Mouse (Mus musculus) layer of hippocampus, postnatal 25 days (tissue): ENCODE results near the gene Nr4a1. TPM values are rescaled to one million over a fixed set of nuclear protein-coding genes. Genes with fewer than 3 reads are reported as not detected.

Experiments
- DNase-seq, 2 experiments: peaks; one replicate each; pipeline ENCODE4 v3.0.0; 2022; ENCODE audit warnings: mixed read lengths in 2 of 2, low spot score in 1 of 2; ENCODE audit errors: extremely low spot score in 1 of 2
- total RNA-seq, 2 experiments: library from RNA; stranded (reverse); gene quantifications; 2 replicates each; pipeline ENCODE4 v1.2.3; 2021

Nr4a1 gene
- total RNA-seq, 2 experiments from 2014 or later: 50.5 to 62.3 TPM

DNA sequence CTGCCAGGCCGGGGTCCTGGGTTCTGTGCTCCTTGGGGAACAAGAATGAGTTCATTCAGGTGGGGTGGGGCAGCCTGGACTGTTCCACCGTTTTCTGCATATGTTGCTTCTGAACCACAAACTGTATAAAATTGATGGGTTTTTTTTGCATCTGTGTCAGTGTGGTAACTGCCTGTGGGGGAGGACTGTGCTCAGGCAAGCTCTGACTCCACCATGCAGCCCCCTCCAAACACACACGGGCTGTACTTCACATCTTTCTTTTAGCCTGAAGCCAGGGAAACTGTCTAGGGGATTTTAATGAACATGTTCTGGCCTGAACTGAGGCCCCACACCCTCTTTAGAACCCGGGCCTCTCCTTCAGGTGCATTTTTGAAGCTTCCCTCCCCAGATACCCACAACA lies 21.5 kb upstream of the Nr4a1 start:
- no peak for DNase-seq

DNA sequence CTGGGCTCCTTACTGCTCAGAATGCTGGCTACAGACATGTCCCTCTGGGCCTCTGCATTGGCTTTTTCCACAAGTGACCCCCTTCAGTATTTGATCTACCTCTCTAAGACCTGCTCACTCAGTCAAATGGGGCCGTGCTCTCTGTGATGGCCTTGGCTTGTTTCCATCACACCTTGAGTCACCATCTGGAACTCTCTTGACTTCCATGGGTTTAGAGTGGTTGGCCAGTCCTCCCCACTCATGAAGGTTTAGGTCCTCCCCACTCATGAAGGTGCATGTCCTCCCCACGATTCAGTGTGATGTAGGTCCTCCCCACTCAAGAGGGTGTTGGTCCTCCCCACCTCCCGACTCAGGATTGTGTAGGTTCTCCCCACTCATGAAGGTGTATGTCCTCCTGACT lies 20.9 kb upstream of the Nr4a1 start:
- no peak for DNase-seq

DNA sequence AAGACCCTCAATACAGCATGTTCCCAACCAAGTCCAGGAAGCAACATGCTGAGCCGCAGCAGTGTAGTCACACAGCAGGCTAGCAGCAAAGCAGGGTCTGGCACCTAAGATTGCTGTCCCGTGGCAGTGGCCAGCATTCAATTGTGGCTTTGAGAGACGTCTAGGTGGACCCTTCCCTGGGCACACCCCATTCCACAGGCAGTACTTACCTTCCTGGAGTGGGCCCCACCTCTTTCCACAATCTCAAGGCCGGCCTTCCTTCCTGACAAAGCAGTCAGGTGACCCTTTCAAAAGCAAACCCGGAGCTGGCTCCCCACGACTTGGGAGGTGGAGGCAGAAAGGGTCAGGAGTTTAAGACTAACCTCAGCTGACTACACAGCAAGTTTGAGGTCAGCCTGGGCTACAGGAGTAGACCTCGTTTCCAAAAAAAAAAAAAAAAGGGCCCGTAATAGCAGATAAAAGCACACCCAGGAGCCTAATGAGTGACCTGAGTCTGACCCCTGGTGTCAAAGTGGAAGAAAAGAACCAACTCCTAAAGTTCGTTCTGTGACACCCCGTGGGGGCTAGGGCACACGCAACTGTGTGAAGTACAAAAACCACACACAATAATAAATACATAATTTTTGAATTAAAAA lies 20.3 kb upstream of the Nr4a1 start:
- DNase-seq: no peak

DNA sequence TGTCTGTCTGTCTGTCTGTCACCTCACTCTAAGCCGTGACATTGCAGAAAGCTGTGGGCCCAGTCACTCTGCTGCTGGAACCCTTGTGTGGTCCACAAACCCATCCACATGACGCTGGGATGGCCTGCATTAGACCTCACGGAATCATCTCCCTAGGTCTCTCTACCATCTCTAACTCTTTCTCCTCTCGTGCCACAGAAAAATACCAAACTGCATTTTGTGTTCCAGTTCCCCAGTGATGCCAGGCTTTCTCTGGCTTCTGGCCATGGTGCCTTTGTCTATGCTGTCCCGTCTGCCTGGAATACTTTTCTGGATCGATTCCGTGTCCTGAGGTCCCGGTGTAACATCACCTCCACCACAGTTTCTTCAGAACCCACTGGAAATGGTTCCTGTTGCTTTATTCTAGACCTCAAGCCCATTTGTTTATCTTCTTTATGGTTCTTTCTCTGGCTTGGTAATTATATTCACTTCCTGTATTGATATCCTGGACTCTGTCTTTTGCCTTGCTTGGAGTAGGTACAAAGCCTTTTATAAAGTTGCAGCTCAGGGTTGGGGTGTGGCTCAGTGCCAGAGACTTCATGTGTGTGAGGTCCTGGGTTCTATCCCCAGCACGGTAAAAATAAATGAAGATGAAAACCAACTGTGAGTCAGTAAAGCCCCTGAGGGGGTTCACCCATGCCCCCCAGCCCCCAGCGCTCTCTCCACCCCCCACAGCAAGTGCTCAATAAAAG lies 19.3 kb upstream of the Nr4a1 start:
- DNase-seq: no peak

DNA sequence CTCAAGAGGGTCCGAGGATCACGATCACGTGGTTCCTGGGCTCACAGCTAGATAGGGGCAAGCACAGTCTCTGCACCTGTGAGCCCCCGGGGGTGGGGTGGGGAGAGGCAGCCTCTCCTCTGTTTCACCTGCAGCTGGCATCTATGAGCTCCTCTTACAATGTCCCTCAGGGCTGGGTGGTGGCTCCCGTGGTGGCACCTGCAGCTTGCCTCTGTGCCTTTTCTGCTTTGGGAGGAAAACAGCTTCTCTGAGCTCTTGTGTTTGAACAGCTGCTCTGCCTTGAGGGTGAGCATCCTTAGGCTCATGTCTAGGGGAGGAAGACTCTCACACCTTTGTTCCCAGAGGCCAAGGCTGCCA lies 18.7 kb upstream of the Nr4a1 start:
- no peak for DNase-seq

DNA sequence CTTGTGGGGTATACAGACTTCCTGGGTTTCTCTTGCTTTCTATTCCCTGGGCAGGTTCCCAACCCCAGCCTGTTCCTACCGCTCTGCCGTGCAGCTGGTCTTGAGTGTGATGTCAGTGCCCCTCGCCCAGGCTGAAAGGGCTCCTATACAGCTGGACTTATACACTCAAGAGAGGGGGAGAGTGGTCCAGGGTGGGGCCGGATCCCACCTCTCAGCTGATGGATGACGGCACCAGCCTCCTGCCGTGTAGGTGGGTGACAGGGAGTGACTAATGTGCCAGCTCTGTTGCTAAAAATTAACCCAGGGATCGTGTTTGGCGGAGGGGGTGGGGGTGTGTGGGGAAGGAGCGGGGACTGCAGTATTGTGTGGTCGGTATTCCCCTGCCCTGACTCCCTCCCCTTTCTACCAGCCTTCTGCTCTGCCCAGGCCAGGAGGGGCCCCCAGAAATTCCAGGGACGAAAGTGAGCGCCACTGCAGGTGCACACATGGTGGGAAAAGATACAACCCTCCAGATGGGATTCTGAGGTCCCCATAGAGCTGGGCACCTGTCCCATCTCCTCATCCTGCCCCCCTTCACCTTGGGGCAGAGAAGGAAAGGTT lies 18.2 kb upstream of the Nr4a1 start:
- DNase-seq: no peak

DNA sequence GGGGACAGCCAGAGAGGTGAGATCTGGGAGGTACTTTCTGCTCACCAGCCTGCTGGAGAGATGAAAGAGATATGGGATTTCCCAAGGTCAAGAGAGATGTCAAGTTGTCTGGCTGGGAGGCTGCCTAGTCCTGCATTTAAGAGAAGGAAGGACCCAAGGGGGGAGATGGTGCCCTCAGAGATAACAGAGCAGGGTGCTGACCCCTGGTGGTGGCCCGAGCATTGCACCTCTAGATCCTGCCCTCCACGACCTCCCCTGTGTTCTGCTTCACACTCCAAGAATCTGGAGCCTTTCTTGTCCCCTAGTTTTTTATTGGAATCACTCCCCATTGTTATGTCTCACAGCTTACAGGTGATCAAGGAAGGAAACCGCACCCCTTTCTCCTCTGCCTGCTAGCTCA lies 17.2 kb upstream of the Nr4a1 start:
- DNase-seq: peak in 1 of 2 experiments; percentile 74

DNA sequence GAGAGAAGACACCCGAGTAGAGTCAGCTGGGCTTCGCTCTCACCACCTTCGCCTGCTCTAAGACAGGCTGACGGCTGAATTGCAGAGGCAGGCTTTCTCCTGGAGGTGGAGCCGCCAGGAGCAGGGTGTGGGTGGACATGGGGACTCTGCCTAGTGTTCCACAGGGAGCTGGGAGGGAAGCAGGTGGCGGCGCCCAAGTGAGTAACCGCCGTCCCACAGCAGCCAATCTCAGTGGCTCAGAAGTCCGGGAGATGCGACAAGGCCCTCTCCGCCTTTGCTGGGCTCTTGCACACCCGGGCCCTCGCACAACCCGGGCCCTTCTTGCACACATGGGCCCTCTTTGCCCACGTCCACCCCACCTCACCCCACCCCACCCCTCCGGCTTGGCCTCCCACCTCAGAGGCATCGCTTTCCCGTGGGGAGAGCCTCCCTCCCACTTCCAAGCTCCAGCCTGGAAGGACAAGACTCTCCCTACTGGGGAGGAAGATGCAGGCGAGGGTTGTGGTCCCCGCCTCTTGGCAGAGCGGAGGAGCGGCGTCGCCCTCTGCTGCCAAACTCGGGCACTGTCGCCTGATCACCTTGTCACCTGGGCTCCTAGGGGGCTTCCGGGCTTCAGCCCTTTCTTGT lies 15.1 kb upstream of the Nr4a1 start:
- peak in 1 of 2 experiments; percentile 60 for DNase-seq

DNA sequence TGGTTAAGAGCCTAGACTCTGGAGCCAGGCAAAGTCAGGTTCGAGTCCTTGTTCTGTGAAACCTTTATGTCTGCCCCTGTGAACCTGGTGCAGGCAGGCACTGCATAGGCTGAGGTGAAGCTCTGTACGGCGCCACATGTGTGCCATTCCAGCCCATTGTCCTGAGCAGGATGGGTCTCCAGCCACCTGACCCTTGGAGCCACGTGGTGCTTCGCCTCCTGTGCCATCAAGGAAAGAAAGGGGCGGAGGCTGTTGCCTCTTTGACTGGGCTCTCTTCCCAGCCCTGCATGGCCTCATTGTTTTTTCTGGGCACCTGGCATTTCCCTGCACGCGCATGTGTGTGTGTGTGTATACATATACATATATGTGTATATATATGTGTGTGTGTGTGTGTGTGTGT lies 14.2 kb upstream of the Nr4a1 start:
- DNase-seq: no peak

DNA sequence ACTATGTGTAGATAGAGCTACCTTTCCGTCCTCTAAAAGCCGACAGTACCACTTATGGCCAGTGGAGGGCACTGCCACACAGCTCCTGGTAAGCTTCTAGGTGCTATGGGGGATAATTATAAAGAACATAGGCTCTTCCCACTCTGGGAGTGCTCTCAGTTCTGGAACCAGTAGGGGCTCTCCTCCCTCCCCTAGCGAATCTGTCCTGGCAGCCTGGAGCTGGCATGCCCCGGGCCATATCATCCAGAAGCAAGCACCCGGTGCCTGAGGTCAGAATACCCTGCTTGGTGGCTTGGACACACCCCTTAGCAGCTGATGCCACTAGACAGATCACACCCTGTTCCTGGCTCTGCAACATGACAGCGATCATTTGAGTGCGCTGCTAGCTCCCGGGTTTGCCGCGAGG lies 13.3 kb upstream of the Nr4a1 start:
- peak; percentile 78 to 94 for DNase-seq

DNA sequence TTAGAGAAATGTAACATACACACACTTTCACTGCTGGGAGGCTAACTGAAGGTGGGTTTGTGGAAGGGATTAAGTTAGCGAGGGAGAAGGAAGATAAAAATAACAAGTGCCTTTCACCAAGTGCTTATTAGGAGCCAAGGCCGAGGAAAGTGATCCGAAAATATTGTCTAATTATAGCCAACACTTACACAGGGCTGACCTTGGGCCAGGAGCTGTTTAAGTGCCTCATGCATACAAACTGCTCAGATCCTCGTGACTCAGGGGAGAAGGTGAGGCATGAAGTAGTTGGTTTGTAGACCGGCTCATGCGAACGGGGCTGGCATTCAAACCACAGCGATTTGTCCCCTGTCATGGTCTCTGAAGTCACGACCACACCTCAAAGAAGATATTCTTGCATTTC lies 12.8 kb upstream of the Nr4a1 start:
- no peak for DNase-seq

DNA sequence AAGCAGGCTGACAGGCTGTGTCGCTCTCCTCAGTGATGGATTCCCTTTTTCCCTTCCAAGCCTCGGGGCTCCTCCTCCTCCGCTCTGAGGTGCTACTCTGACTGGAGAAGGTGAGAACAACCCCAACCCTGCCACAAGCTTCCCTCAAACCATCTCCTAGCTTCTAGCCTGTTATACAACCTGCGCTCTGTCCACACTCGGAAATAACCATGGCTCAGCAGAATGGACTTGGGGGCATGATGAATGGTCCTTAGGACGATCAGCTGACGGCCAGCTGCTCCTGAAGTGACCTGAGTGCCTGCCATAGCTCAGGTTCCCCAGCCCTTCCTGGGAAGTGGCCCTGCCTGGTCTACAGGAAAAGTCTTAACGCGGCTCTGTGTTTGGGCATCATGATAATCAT lies 12.2 kb upstream of the Nr4a1 start:
- no peak for DNase-seq

DNA sequence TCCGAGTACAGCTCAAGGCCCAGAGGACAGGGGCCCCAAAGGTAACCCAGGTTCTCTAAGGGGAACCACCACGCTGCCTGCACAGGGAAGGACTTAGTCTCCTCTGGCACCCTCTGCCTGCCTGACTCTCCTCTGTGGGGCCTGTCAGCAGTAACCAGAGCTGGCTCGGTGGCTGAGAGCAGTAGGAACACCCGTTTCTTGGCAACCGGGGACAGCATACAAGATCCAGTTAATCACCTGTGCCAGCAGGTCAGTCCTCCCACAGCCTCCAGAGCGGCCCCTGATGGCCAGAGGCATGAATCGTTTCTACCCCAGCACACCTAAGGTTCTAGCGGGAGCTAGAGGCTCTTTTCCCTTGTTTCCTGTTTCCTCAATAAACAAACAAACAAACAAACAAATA lies 11.4 kb upstream of the Nr4a1 start:
- no peak for DNase-seq

DNA sequence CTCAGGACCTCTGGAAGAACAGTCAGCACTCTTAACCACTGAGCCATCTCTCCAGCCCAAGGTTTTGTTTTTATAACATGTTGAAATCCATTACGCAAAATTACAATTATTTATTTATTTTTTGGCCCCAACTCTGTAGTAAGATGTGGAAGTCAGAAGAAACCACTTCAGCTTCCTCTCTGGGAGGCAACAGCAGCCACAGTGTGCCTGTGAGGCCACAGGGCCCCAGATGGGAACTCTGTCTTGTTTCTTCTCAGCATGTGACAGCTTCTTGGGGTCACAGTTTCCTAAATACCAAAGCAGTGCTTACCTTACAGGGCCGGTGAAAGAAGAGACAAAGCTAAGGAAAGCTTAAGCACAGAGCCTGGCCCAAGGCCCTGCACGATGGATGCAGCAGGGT lies 10.1 kb upstream of the Nr4a1 start:
- no peak for DNase-seq

DNA sequence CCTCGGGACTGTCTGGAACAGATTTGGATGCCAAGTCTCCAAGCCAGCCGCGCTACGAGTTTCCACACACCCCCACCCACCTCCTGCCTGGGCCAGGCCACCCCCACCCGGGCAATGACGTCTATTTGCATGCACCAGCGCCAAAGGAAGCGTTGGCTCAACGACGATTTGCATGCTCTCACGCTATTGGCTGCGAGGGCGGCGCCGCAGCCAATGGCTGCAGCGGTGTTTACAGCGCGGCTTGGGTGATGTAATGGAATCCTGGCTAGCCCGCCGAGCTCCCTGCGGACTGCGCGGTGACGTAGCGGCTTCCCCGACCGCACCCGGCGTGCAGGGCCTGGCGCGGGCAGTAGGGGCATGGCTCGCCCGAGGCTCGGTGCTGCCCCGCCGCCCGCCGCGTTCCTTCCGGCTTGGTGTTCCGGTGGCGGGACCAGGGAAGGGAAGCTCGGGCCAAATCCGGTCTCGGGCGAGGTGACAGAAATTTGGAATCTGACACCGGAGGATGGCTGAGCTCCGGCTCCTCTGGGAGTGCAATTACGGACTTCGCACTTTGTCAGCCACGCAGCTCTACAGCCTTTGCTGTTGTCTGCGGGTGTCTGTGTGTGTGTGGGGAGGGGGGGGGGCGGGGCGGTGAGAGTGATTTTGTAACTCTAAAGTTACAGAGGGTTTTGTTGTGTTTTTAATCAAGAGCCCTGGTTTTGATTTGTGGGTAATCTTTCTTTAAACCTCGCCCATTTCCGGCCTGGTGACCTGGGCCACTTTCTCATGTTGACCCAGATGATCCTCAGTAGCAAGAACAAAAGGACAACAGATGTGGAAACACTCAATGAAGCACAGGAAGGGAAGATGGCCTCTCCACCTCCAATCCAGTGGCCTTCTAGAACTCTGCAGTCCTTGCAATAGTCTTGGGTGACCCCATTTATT lies 7.6 kb upstream of the Nr4a1 start:
- peak; percentile 83 to 86 for DNase-seq

DNA sequence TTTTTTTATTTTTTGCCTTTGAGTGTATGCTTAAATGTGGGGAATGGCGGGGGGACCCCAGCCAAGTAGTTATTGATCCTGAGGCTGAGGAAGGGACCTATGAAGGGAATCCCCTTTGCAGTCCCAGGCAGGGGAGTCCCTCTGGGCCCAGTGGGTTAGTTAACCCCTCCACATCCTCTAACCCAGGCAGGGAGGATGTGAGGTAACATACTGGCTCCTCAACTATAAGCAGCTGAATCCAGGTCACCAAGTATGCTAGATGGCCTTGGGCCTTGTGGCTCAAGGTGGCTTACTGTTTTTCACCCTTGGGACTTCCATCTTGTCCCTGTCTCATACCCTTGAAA lies 6.9 kb upstream of the Nr4a1 start:
- no peak for DNase-seq

DNA sequence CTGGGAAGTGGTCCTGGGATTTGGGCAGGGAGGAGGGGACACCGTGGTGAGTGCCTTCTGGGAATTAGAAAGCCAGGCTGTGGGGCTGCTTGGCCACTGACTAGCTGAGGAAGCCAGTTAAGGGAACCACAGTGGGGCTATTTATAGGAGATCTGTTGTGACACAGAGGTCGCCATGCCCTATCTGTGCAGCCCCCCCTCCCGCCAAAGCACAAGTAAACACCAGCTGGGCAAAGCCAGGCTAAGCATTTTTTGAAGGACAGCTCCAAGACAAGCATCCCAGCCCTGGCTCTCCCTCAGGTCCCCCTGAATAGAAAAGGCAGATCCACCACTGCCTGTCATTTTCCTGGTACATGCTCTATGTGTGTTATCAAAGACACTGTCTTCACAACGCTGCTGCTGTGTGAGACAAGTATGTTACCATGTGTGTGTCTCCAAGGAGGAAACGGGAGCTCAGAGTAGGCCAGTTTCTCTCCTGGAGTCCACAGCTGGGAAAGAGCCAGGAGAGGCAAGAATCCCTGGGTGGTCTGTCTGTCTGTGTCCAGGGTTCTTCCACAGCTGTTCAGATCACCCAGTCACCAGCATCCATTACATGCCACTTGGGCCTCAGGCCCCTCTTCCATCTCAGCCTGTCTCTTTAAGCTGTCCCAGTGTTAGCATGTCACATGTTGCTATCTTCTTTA lies 5.9 kb upstream of the Nr4a1 start:
- DNase-seq: no peak

DNA sequence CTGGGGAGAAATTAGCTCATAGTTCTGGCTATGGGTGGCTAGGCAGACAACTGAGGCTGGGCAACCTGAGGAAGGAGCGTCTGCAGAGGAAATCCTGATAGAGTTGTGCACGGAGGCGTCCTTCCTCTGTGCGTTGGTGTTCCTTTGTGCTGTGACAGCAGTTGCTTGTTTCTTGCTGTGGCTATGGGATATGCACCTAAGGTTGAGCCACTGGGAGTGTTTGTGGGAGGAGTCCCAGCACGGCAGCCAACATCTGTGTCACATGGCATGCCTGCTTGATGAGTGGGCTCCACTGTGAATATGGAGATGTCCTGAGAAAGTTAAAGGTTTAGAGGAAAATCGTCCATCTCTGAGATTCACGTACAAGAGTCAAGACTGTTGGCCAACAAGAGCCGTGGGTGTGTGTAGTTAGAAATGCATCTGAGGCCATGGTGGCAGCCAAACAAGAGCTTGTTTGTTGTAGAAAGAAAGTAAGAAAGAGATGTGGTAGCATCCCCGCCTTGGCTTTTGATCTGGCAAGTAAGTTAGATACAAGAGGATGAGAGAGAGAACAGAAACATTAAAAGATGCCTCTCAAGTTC lies 3.8 kb upstream of the Nr4a1 start:
- DNase-seq: no peak

DNA sequence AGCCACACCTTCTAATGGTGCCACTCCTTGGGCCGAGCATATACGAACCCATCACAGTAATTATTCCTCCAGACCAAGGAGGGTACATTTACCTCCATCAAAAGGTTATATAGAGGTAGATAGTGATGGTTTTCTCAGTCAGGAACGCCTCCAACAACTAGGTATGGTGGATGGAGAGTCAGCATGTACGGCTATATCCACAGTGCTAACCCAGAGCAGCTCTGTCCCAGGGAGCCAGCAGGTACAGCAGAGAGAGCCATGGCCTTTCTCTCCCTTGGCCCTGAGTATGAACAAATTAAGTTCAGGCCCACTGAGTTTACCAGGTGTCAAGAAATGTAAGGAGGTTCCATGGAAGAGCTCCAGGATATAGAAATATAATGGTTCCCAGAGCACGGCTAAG lies 2.1 kb upstream of the Nr4a1 start:
- no peak for DNase-seq

DNA sequence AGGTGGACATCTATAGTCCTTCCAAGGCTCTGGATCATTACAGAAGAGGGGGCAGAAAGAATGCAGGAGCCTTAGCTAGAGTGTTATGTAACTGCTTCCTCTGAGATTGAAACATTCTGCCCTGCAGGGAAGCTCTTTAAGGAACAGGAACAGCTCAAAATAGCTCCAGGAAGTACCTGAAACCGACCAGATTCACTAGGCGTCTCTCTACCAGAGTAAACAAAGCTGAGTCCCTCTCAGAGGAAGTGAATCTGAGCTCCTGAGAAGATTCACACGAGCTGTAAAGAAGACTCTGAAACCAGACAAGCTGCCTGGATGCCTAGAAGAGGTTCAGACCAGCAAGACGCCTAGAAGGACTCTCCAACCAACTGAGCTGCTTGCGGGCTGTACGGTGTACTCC lies 1.5 kb upstream of the Nr4a1 start:
- DNase-seq: no peak
